Mouse (Mus musculus) limb, embryonic 12.5 days (tissue): ENCODE measurements around the gene Ptms. TPM values are rescaled to one million over a fixed set of nuclear protein-coding genes. Genes with fewer than 3 reads are reported as not detected.

Source experiments
- ATAC-seq: fragments of 200-750 bp; cut with Nextera tagmentation; 2 replicates; pipeline ENCODE4 v1.8.0; 2017; ENCODE audit warnings: low read depth, moderate TSS enrichment; ENCODE audit not compliant: insufficient number of reproducible peaks, insufficient read depth, low FRiP score, low TSS enrichment
- H3K27ac ChIP-seq: fragments of 300-500 bp; sonication (generic); 2 replicates; pipeline ENCODE4 v1.5.1; 2016; ENCODE audit warnings: mild to moderate bottlenecking, moderate library complexity
- H3K27me3 ChIP-seq: fragments of 300-500 bp; sonication (generic); 2 replicates; pipeline ENCODE4 v1.6.1; 2016; ENCODE audit warnings: mild to moderate bottlenecking, moderate library complexity
- H3K36me3 ChIP-seq: fragments of 300-500 bp; sonication (generic); 2 replicates; pipeline ENCODE4 v1.6.1; 2016; ENCODE audit warnings: mild to moderate bottlenecking, moderate library complexity
- H3K4me1 ChIP-seq: fragments of 300-500 bp; sonication (generic); replicated peaks from 2 replicates; pipeline ENCODE4 v1.6.1; 2016
- H3K4me2 ChIP-seq: fragments of 300-500 bp; sonication (generic); 2 replicates; pipeline ENCODE4 v1.6.1; 2016; ENCODE audit warnings: mild to moderate bottlenecking, moderate library complexity
- H3K4me3 ChIP-seq: fragments of 300-500 bp; sonication (generic); replicated peaks from 2 replicates; pipeline ENCODE4 v1.5.1; 2016; ENCODE audit warnings: mild to moderate bottlenecking
- H3K9ac ChIP-seq: fragments of 300-500 bp; sonication (generic); replicated peaks from 2 replicates; pipeline ENCODE4 v1.6.1; 2016; ENCODE audit warnings: mild to moderate bottlenecking, moderate library complexity
- H3K9me3 ChIP-seq: fragments of 300-500 bp; sonication (generic); 2 replicates; pipeline ENCODE4 v1.6.1; 2016; ENCODE audit warnings: mild to moderate bottlenecking, moderate library complexity
- WGBS: fragments of 180-500 bp; shearing (Covaris S2); methylation state at CpG from one replicate; pipeline ENCODE4 v1.1.7; 2016; 5-methylcytosine and 5-hydroxymethylcytosine counted together
- polyA plus RNA-seq: library from polyadenylated mRNA; unstranded; fragments of >200 nt; fragmentation: Nextera tagmentation; extraction: Ambion mirVana; gene quantifications from 2 replicates; pipeline ENCODE4 v1.2.1, GENCODE M21; 2016

The Ptms gene
- polyA plus RNA-seq, 1 experiment from 2014 or later, result 325 TPM

DNA sequence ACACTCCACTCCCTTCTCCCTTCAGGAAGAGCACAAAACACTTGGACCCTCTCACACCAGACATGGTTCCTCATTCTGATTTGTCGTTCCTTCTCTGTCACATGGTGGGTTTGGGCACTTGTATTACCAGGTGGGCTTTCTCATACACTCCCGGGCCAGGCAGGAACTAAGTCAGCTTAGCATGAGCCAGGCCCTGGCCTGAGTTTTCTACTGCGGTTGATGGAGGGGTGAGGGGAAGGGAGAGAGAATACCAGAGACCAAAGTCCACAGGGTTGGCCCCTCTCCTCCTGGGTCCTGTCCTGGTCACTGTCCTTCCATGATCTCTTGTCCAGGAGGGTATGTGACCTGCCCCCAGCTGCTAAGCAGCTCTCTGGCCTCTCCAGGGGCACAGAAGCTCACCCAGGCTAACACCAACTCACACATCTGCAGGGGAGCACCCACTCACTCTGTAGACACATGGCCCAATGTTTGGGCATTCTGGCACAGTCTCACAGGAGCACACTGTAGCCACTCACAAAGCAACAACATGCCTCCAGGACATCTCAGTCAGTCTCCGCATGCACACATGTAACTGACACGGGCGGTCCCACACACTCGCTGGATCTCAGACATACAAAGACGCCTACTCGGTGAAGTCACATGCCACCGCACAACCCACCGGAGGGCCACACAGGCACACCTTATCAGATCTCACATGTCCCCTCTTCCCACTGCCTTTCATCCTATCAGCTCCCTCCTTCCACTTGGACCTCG is 3.8 kb downstream of the Ptms start:
- H3K4me2 ChIP-seq, result peak overlapping the region; percentile 98
- no peak for ATAC-seq
- H3K9me3 ChIP-seq, result no peaks in the 10 kb centered on the region
- peaks cover 31% of the 10 kb centered on the region for H3K36me3 ChIP-seq
- peak overlapping the region; percentile 100 for H3K9ac ChIP-seq
- 7% methylated on average over 12 of the region's 12 CpGs for WGBS
- peaks cover 55% of the 10 kb centered on the region for H3K4me1 ChIP-seq
- H3K4me3 ChIP-seq, result peak overlapping the region; percentile 97
- H3K27ac ChIP-seq, result peak overlapping the region; percentile 100
- H3K27me3 ChIP-seq, result peaks cover 5% of the 10 kb centered on the region; the same call in 1 of the 2 replicates

- H3K27me3 ChIP-seq, result peaks cover 13% of the 10 kb centered on the region; the same call in 1 of the 2 replicates
- peak overlapping the region; percentile 100 for H3K27ac ChIP-seq
- H3K4me2 ChIP-seq, result peak overlapping the region; percentile 98
- peak overlapping the region; percentile 100 for H3K9ac ChIP-seq
- H3K36me3 ChIP-seq, result peaks cover 31% of the 10 kb centered on the region
- no peaks in the 10 kb centered on the region for H3K9me3 ChIP-seq
- 22% methylated on average over 22 of the region's 22 CpGs for WGBS
- H3K4me1 ChIP-seq, result peaks cover 49% of the 10 kb centered on the region
- ATAC-seq, result no peak
- H3K4me3 ChIP-seq, result peak overlapping the region; percentile 97
Measured at GRCm38 (mm10) chr6:124915160-124915941, 4.6 kb downstream of the Ptms start.

- Histone ChIP-seq H3K27me3 (peaks cover 21% of the 10 kb centered on the region), H3K27ac (0 out of 2 replicates have a peak overlapping the region, but pooled peaks have one; percentile 35), H3K9me3 (no peaks in the 10 kb centered on the region), H3K36me3 (peaks cover 31% of the 10 kb centered on the region), H3K4me2 (peak overlapping the region; percentile 98), H3K9ac (0 out of 2 replicates have a peak overlapping the region, but pooled peaks have one; percentile 100), H3K4me3 (peak overlapping the region; percentile 97; the same call in 1 of the 2 replicates), H3K4me1 (peaks cover 53% of the 10 kb centered on the region)
- ATAC-seq, result no peak
- WGBS, result 84% methylated on average over 7 of the region's 7 CpGs
Measured at GRCm38 (mm10) chr6:124914511-124914910, 5.4 kb downstream of the Ptms start.

DNA sequence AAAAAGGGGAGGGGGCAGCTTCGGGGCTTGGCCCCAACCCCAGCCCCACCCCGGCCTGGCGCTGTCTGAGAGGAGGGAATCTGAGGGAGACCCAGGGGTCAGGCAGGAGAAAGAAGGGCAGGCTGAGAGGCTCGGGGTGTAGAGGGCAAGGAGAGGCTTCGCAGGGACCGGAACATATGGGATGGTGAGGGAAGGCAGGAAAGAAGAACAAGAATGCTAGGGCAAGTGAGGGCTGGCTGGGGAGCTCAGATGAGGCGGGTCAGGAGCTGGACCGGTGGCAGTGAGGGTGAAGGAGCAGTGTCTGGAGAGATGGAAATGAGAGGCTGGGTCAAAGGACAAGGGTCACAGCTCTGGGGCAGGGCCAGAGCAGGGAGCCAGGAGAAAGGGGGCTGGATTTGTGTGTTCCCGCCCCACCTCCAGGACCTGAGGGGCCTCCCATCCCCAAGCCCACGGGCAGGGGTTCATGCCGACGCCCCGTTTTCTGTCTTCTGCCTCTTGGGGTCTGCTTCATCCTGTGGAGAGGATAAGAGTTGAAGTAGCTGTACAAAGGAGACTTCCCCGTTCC is 6.1 kb downstream of the Ptms start:
- WGBS, result 79% methylated on average over 14 of the region's 14 CpGs

DNA sequence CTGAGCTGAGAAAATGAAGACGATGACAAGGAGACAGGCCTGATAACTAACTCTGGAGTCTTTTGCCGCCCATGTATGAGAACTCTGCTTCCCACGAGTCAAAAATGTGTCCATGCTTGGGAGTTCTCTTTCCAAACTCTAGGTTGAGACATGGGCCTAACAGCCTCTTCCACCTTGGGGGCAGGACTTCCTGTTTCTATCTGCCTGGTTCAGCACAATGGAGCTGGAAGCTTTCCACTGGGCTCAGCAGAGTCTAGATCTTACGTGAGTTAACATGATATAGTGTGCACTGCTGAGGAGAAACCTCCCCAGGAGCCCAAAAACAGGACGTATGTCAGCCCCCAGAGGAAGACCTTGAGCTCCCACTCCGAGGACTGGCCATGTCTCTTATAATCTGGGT is 6.7 kb downstream of the Ptms start:
- 83% methylated on average over 6 of the region's 6 CpGs for WGBS
- Histone ChIP-seq H3K4me3 (no peak overlapping the region), H3K36me3 (peaks cover 31% of the 10 kb centered on the region), H3K4me2 (no peak overlapping the region), H3K4me1 (peaks cover 46% of the 10 kb centered on the region), H3K9ac (no peak overlapping the region), H3K27me3 (peaks cover 31% of the 10 kb centered on the region), H3K9me3 (no peaks in the 10 kb centered on the region), H3K27ac (no peak overlapping the region; the same call in 1 of the 2 replicates)
- no peak for ATAC-seq

More for the DNA sequence above, 6.1 kb downstream of the Ptms start:
- Histone ChIP-seq H3K4me3 (no peak overlapping the region), H3K9ac (0 out of 2 replicates have a peak overlapping the region, but pooled peaks have one; percentile 31), H3K9me3 (no peaks in the 10 kb centered on the region), H3K27ac (peak overlapping the region; percentile 41; the same call in 1 of the 2 replicates), H3K4me1 (peaks cover 51% of the 10 kb centered on the region), H3K36me3 (peaks cover 31% of the 10 kb centered on the region), H3K4me2 (no peak overlapping the region), H3K27me3 (peaks cover 26% of the 10 kb centered on the region)
- no peak for ATAC-seq

- no peak within 1 kb of the TSS for H3K27ac ChIP-seq
- peaks cover 33% of the 10 kb centered on the region for H3K27me3 ChIP-seq
Measured at GRCm38 (mm10) chr6:124911533-124912218, 8.2 kb downstream of the Ptms start, which contains the start of gene Lag3. Gene Lag3 (minus strand): TSS chr6:124911705.

DNA sequence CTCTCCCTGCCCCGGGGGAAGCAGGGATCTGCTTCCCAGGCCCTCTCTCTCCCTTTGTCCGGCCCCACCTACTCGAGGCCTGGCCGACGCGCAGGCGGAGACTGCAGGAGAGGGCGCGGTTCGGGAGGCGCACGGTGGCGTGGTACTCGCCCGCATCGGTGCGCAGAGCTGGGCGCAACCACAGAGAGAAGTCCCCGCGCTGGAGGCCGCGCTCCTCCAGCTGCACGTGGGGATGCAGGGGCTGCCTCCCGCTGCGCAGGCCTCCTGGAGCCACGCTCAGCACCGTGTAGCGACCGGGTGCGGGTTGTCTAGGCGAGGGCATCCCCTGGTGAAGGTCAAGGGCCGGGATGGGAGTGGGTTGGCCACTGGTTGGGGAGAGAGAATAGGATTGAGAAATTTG is 9.9 kb downstream of the Ptms start:
- no peaks in the 10 kb centered on the region for H3K9me3 ChIP-seq
- H3K4me3 ChIP-seq, result peak overlapping the region; percentile 26
- no peak overlapping the region for H3K27ac ChIP-seq
- 4% methylated on average over 32 of the region's 32 CpGs for WGBS
- H3K4me2 ChIP-seq, result peak overlapping the region; percentile 55
- H3K9ac ChIP-seq, result peak overlapping the region; percentile 61
- H3K27me3 ChIP-seq, result peaks cover 33% of the 10 kb centered on the region
- ATAC-seq, result 0 out of 2 replicates have a peak, but pooled peaks have one; percentile 16
- peaks cover 27% of the 10 kb centered on the region for H3K36me3 ChIP-seq
- peaks cover 37% of the 10 kb centered on the region for H3K4me1 ChIP-seq

More at GRCm38 (mm10) chr6:124911533-124912218, 8.2 kb downstream of the Ptms start, which contains the start of gene Lag3:
- H3K9ac ChIP-seq, result 0 out of 2 replicates have a peak within 1 kb of the TSS, but pooled peaks have one; percentile 34
- peak within 1 kb of the TSS; percentile 33; the same call in 1 of the 2 replicates for H3K4me2 ChIP-seq
- peaks cover 46% of the 10 kb centered on the region for H3K4me1 ChIP-seq
- H3K4me3 ChIP-seq, result no peak within 1 kb of the TSS
- H3K9me3 ChIP-seq, result no peaks in the 10 kb centered on the region
- no peak for ATAC-seq
- 12% methylated on average over 12 of the region's 13 CpGs for WGBS
- H3K36me3 ChIP-seq, result peaks cover 31% of the 10 kb centered on the region

GRCm38 (mm10) chr6:124907767-124908166 is 12.1 kb downstream of the Ptms start:
- Histone ChIP-seq H3K9me3 (no peaks in the 10 kb centered on the region), H3K4me3 (no peak overlapping the region), H3K4me1 (peaks cover 29% of the 10 kb centered on the region), H3K9ac (no peak overlapping the region), H3K27ac (no peak overlapping the region), H3K36me3 (peaks cover 5% of the 10 kb centered on the region), H3K4me2 (no peak overlapping the region), H3K27me3 (peaks cover 33% of the 10 kb centered on the region)
- ATAC-seq, result no peak
- 87% methylated on average over 1 of the region's 1 CpGs for WGBS

DNA sequence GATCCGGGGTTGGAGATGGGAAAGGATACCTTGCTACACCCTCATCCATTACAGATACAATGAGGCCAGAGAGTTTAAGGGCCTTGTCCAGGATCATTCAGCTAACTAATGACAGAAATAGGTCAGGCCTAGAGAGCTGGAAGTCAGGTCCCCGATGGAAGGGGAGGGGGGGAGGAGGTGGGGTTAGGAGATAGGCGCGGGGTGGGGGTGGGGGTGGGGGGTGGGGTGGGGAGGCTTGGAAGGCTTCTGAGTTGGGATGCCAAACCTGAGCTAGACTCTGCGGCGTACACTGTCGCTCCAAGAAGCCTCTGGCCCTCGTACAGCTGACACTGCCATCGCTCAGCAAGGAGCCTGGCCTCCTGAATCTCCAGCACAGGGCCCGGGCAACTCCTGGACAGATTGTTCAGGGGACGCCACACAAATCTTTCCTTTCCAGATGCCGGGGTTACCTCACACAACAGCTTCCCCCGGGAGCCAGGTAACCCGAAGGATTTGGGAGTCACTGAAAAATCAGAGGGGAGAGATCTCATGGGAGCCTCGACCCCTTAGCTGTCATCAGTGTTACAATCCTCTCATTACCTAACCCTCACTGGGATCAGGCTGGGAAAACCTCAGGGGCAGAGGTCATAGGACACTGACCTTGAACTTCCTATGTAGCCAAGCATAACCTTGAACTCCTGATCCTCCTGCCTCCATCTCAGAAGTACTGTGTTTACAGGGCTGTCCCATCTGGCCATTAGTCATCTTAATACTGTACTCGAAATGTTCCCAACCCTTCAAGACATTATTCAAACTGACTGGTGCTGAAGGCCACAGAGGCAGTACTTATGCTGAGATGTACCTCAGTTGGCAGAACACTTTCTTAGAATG is 14.7 kb downstream of the Ptms start:
- peaks cover 19% of the 10 kb centered on the region for H3K27me3 ChIP-seq
- H3K9me3 ChIP-seq, result no peaks in the 10 kb centered on the region
- peak overlapping the region; percentile 69 for H3K4me2 ChIP-seq
- H3K4me3 ChIP-seq, result peak overlapping the region; percentile 48
- no peak for ATAC-seq
- WGBS, result 36% methylated on average over 15 of the region's 16 CpGs
- peak overlapping the region; percentile 80; the same call in 1 of the 2 replicates for H3K9ac ChIP-seq
- no peaks in the 10 kb centered on the region for H3K36me3 ChIP-seq
- peaks cover 20% of the 10 kb centered on the region for H3K4me1 ChIP-seq
- H3K27ac ChIP-seq, result peak overlapping the region; percentile 99
